Mouse (Mus musculus) liver, adult 2 months (tissue): ENCODE measurements around the gene Pars2.

Experiments used
- CTCF ChIP-seq: fragments of 200-500 bp; IDR thresholded peaks from 2 replicates; pipeline ENCODE4 v1.5.1; 2011; ENCODE audit warnings: low read depth, low read length, control low read depth
- POLR2A ChIP-seq: fragments of 200-500 bp; IDR thresholded peaks from 2 replicates; pipeline ENCODE4 v1.6.1; 2011; ENCODE audit warnings: low read length, control low read depth; ENCODE audit not compliant: insufficient read depth; ENCODE audit errors: extremely low read depth

DNA sequence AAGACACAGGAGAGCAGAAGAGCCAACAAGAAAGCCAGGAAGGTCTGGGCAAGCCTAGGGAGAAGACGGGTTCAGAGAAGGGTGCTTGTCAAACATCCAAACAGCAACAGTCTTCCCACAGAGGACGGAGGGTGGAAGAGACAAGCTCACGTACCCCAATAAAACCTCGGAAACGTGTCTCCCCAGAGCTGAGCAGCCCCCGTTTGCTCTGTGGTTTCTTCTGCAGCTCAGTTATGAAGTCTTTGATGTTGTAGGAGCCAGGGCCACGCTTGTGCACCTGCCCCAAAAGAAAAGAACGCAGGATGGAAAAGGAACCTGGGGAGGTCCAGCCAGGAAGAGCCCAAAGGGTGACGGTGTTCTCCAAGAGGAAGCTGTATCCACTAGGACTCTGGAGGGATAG is 36.0 kb upstream of the Pars2 start:
- no peak for TF ChIP-seq POLR2A
- no peak for TF ChIP-seq CTCF
